Mouse (Mus musculus) heart, postnatal 0 days (tissue): ENCODE data around the gene Polr3h.

Source experiments
- CTCF ChIP-seq: IDR thresholded peaks from 2 replicates; pipeline ENCODE4 v1.5.1; 2016; ENCODE audit warnings: antibody characterized with exemption, control low read depth, low read depth
- EP300 ChIP-seq: IDR thresholded peaks from 2 replicates; pipeline ENCODE4 v1.6.1; 2016; ENCODE audit warnings: antibody characterized with exemption, low read depth

GRCm38 (mm10) chr15:81839634-81840033, 86.4 kb downstream of the Polr3h start:
- TF ChIP-seq CTCF (no peak), EP300 (peak; percentile 99)
